Mouse (Mus musculus) heart, embryonic 13.5 days (tissue): Measurements from ENCODE around the gene Armcx1. TPM values are rescaled to one million over a fixed set of nuclear protein-coding genes. Genes with fewer than 3 reads are reported as not detected.
"Not testable (repeated sequence)": the region's sequence is repeated elsewhere in the genome, so short reads cannot be mapped to it uniquely, and the experiment has no call there.

Source experiments
- ATAC-seq: fragments of 200-750 bp; cut with Nextera tagmentation; 2 replicates; pipeline ENCODE4 v1.8.0; 2017; ENCODE audit warnings: moderate TSS enrichment; ENCODE audit not compliant: insufficient number of reproducible peaks, low FRiP score, low TSS enrichment; ENCODE audit errors: extremely low read depth
- H3K27ac ChIP-seq: fragments of 300-500 bp; sonication (generic); replicated peaks from 2 replicates; pipeline ENCODE4 v1.5.1; 2015; ENCODE audit warnings: moderate library complexity, mild to moderate bottlenecking, inconsistent platforms
- H3K27me3 ChIP-seq: fragments of 300-500 bp; sonication (generic); replicated peaks from 2 replicates; pipeline ENCODE4 v1.6.1; 2015; ENCODE audit warnings: mild to moderate bottlenecking, inconsistent platforms
- H3K36me3 ChIP-seq: fragments of 300-500 bp; sonication (generic); 2 replicates; pipeline ENCODE4 v1.6.1; 2015; ENCODE audit warnings: mild to moderate bottlenecking, inconsistent platforms
- H3K4me1 ChIP-seq: fragments of 300-500 bp; sonication (generic); 2 replicates; pipeline ENCODE4 v1.6.1; 2015; ENCODE audit warnings: inconsistent platforms
- H3K4me2 ChIP-seq: fragments of 300-500 bp; sonication (generic); 2 replicates; pipeline ENCODE4 v1.6.1; 2015; ENCODE audit warnings: inconsistent platforms, mild to moderate bottlenecking, moderate library complexity
- H3K4me3 ChIP-seq: fragments of 300-500 bp; sonication (generic); 2 replicates; pipeline ENCODE4 v1.5.1; 2015; ENCODE audit warnings: moderate library complexity, mild to moderate bottlenecking, inconsistent platforms
- H3K9ac ChIP-seq: fragments of 300-500 bp; sonication (generic); 2 replicates; pipeline ENCODE4 v1.6.1; 2015; ENCODE audit warnings: inconsistent platforms, mild to moderate bottlenecking, moderate library complexity
- H3K9me3 ChIP-seq: fragments of 300-500 bp; sonication (generic); 2 replicates; pipeline ENCODE4 v1.6.1; 2016; ENCODE audit warnings: inconsistent platforms
- WGBS: fragments of 180-500 bp; shearing (Covaris S2); methylation state at CpG from one replicate; pipeline ENCODE4 v1.1.7; 2015; ENCODE audit warnings: mixed read lengths; 5-methylcytosine and 5-hydroxymethylcytosine counted together
- polyA plus RNA-seq: library from polyadenylated mRNA; unstranded; fragments of >200 nt; fragmentation: Nextera tagmentation; extraction: Ambion mirVana; gene quantifications from 2 replicates; pipeline ENCODE4 v1.2.1, GENCODE M21; 2015

Gene Armcx1
- polyA plus RNA-seq, 1 experiment from 2014 or later = 41.0 TPM

DNA sequence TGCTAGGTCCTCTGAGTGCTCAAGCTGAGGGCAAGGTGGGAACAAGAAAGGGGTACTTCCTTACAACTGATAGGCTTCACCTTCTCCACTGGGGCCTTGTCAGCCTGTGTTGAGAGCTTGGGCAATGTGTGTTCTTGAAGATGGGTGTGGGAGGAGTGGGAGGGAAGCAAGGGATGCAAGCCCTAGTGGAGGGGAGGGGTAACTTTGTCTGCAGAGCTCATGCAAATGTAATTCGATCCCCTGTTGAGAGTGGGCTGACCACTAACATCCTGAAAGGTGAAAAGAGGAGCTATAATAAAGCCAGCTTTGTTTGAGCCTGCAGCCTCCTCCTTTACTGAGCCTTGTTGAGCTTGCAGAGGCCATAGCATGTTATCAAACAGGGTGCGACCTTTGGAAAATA is 6.0 kb downstream of the Armcx1 start:
- not testable (repeated sequence) for H3K27me3 ChIP-seq, H3K4me1 ChIP-seq, ATAC-seq

GRCm38 (mm10) chrX:134729778-134730177 is 12.0 kb downstream of the Armcx1 start:
- H3K27ac ChIP-seq = no peak overlapping the region

More for the DNA sequence above, 6.0 kb downstream of the Armcx1 start:
- H3K9ac ChIP-seq, H3K4me3 ChIP-seq, H3K9me3 ChIP-seq, H3K27ac ChIP-seq, H3K4me2 ChIP-seq: not testable (repeated sequence)
- peaks cover 21% of the 10 kb centered on the region for H3K36me3 ChIP-seq
- 25% methylated on average over 2 of the region's 2 CpGs for WGBS

GRCm38 (mm10) chrX:134737796-134738195 is 20.0 kb downstream of the Armcx1 start:
- H3K27ac ChIP-seq = no peak overlapping the region
- no peak overlapping the region for H3K9ac ChIP-seq
- ATAC-seq = no peak
- no peaks in the 10 kb centered on the region for H3K4me1 ChIP-seq
- WGBS = 88% methylated on average over 1 of the region's 1 CpGs
- H3K27me3 ChIP-seq = peaks cover 6% of the 10 kb centered on the region; the same call in 1 of the 2 replicates
- H3K9me3 ChIP-seq = no peaks in the 10 kb centered on the region
- H3K36me3 ChIP-seq = no peaks in the 10 kb centered on the region
- H3K4me3 ChIP-seq = no peak overlapping the region
- H3K4me2 ChIP-seq = no peak overlapping the region

More at GRCm38 (mm10) chrX:134729778-134730177, 12.0 kb downstream of the Armcx1 start:
- 32% methylated on average over 4 of the region's 4 CpGs for WGBS
- Histone ChIP-seq H3K27me3 (peaks cover 6% of the 10 kb centered on the region; the same call in 1 of the 2 replicates), H3K9ac (no peak overlapping the region), H3K9me3 (no peaks in the 10 kb centered on the region), H3K4me1 (no peaks in the 10 kb centered on the region), H3K4me3 (no peak overlapping the region), H3K36me3 (no peaks in the 10 kb centered on the region), H3K4me2 (no peak overlapping the region)
- ATAC-seq = no peak

- ATAC-seq = no peak
- no peak overlapping the region for H3K4me3 ChIP-seq
- H3K36me3 ChIP-seq = no peaks in the 10 kb centered on the region
- H3K4me1 ChIP-seq = no peaks in the 10 kb centered on the region
- H3K27ac ChIP-seq = no peak overlapping the region
- peaks cover 6% of the 10 kb centered on the region; the same call in 1 of the 2 replicates for H3K27me3 ChIP-seq
- no peaks in the 10 kb centered on the region for H3K9me3 ChIP-seq
- no peak overlapping the region for H3K9ac ChIP-seq
- 58% methylated on average over 4 of the region's 4 CpGs for WGBS
- no peak overlapping the region for H3K4me2 ChIP-seq
These were observed 21.4 kb downstream of the Armcx1 start for GRCm38 (mm10) chrX:134739160-134739559.

GRCm38 (mm10) chrX:134741862-134742261 is 24.1 kb downstream of the Armcx1 start:
- H3K4me2 ChIP-seq = no peak overlapping the region
- no peak for ATAC-seq
- no peaks in the 10 kb centered on the region for H3K4me1 ChIP-seq
- H3K27me3 ChIP-seq = no peaks in the 10 kb centered on the region
- H3K27ac ChIP-seq = no peak overlapping the region
- H3K9ac ChIP-seq = no peak overlapping the region
- no peaks in the 10 kb centered on the region for H3K36me3 ChIP-seq
- H3K4me3 ChIP-seq = no peak overlapping the region
- H3K9me3 ChIP-seq = no peaks in the 10 kb centered on the region
- WGBS = 61% methylated on average over 5 of the region's 5 CpGs

DNA sequence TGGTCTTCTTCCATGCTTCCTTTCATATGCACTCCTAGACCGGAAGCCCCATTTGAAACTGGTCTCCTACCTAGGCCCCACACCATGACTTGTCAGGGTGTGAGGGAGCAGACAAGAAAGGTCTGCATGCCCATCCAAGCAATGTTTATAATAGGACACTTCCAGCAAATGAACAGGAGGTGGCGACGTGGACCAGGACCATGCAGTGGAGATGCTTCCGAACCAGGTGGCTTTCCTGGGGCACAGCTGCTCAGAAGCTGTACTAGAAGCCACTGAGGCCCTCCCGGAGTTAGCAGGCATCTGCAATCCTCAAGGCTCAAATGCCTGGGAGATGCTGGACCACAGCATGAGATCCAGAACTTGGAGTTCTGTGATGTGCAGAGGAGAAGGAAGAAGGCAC is 28.7 kb downstream of the Armcx1 start:
- Histone ChIP-seq H3K4me2 (no peak overlapping the region), H3K4me3 (no peak overlapping the region), H3K9me3 (no peaks in the 10 kb centered on the region), H3K9ac (no peak overlapping the region), H3K4me1 (peaks cover 7% of the 10 kb centered on the region; the same call in 1 of the 2 replicates), H3K36me3 (peaks cover 4% of the 10 kb centered on the region; the same call in 1 of the 2 replicates), H3K27me3 (0 out of 2 replicates have a peak, but pooled peaks cover 7% of the 10 kb centered on the region), H3K27ac (no peak overlapping the region)
- 16% methylated on average over 5 of the region's 5 CpGs for WGBS
- no peak for ATAC-seq

- Histone ChIP-seq H3K27me3 (0 out of 2 replicates have a peak, but pooled peaks cover 7% of the 10 kb centered on the region), H3K9me3 (no peaks in the 10 kb centered on the region), H3K4me2 (peak within 1 kb of the TSS; percentile 70), H3K27ac (peak within 1 kb of the TSS; percentile 90), H3K4me1 (peaks cover 22% of the 10 kb centered on the region), H3K4me3 (peak within 1 kb of the TSS; percentile 65), H3K36me3 (peaks cover 4% of the 10 kb centered on the region; the same call in 1 of the 2 replicates), H3K9ac (peak within 1 kb of the TSS; percentile 83)
- WGBS = 15% methylated on average over 36 of the region's 36 CpGs
- peak; percentile 90 for ATAC-seq
These were observed 33.2 kb downstream of the Armcx1 start, which contains the start of gene Armcx6 for GRCm38 (mm10) chrX:134750764-134751592. Gene Armcx6, minus strand, starts transcription at chrX:134751417.

- no peak for ATAC-seq
- peak overlapping the region; percentile 73 for H3K27ac ChIP-seq
These were observed 34.1 kb downstream of the Armcx1 start for GRCm38 (mm10) chrX:134751910-134752309.

GRCm38 (mm10) chrX:134752584-134752983 is 34.8 kb downstream of the Armcx1 start:
- peaks cover 4% of the 10 kb centered on the region; the same call in 1 of the 2 replicates for H3K36me3 ChIP-seq
- peaks cover 23% of the 10 kb centered on the region for H3K4me1 ChIP-seq
- H3K27ac ChIP-seq = peak overlapping the region; percentile 73
- H3K9me3 ChIP-seq = no peaks in the 10 kb centered on the region
- WGBS = 16% methylated on average over 4 of the region's 4 CpGs
- 0 out of 2 replicates have a peak overlapping the region, but pooled peaks have one; percentile 20 for H3K4me2 ChIP-seq
- H3K27me3 ChIP-seq = 0 out of 2 replicates have a peak, but pooled peaks cover 7% of the 10 kb centered on the region
- no peak overlapping the region for H3K4me3 ChIP-seq
- no peak overlapping the region for H3K9ac ChIP-seq
- ATAC-seq = no peak

More at GRCm38 (mm10) chrX:134751910-134752309, 34.1 kb downstream of the Armcx1 start:
- Histone ChIP-seq H3K9me3 (no peaks in the 10 kb centered on the region), H3K4me1 (peaks cover 23% of the 10 kb centered on the region), H3K4me2 (no peak overlapping the region), H3K9ac (no peak overlapping the region), H3K4me3 (no peak overlapping the region), H3K36me3 (peaks cover 4% of the 10 kb centered on the region; the same call in 1 of the 2 replicates), H3K27me3 (0 out of 2 replicates have a peak, but pooled peaks cover 7% of the 10 kb centered on the region)
- WGBS = 40% methylated on average over 2 of the region's 2 CpGs

- Histone ChIP-seq H3K4me1 (peaks cover 23% of the 10 kb centered on the region), H3K9ac (peak within 1 kb of the TSS; percentile 92), H3K36me3 (no peaks in the 10 kb centered on the region), H3K4me2 (peak within 1 kb of the TSS; percentile 66), H3K27me3 (no peaks in the 10 kb centered on the region), H3K9me3 (no peaks in the 10 kb centered on the region), H3K27ac (peak within 1 kb of the TSS; percentile 88), H3K4me3 (peak within 1 kb of the TSS; percentile 72)
- ATAC-seq = peak; percentile 86
- WGBS = 15% methylated on average over 45 of the region's 46 CpGs
These were observed 38.9 kb downstream of the Armcx1 start, which contains the start of gene Armcx3 for GRCm38 (mm10) chrX:134756434-134757292. Gene Armcx3, plus strand, starts transcription at chrX:134756595.
